Mouse (Mus musculus) embryonic facial prominence, embryonic 10.5 days (tissue): Measurements from ENCODE around the gene Ipmk. TPM values are rescaled to one million over a fixed set of nuclear protein-coding genes. Genes with fewer than 3 reads are reported as not detected.

Source experiments
- DNase-seq: peaks from one replicate; pipeline ENCODE4 v3.0.0-alpha.2; 2017; ENCODE audit warnings: low spot score
- H3K27ac ChIP-seq: fragments of 300-500 bp; sonication (generic); replicated peaks from 2 replicates; pipeline ENCODE4 v1.5.1; 2016; ENCODE audit warnings: mild to moderate bottlenecking
- H3K27me3 ChIP-seq: fragments of 300-500 bp; sonication (generic); replicated peaks from 2 replicates; pipeline ENCODE4 v1.6.1; 2016; ENCODE audit warnings: low read depth, mild to moderate bottlenecking; ENCODE audit not compliant: poor library complexity, severe bottlenecking
- H3K36me3 ChIP-seq: fragments of 300-500 bp; sonication (generic); replicated peaks from 2 replicates; pipeline ENCODE4 v1.6.1; 2016; ENCODE audit warnings: mild to moderate bottlenecking, moderate library complexity
- H3K4me1 ChIP-seq: fragments of 300-500 bp; sonication (generic); 2 replicates; pipeline ENCODE4 v1.6.1; 2016
- H3K4me3 ChIP-seq: fragments of 300-500 bp; sonication (generic); 2 replicates; pipeline ENCODE4 v1.5.1; 2016; ENCODE audit warnings: mild to moderate bottlenecking, moderate library complexity
- H3K9me3 ChIP-seq: fragments of 300-500 bp; sonication (generic); 2 replicates; pipeline ENCODE4 v1.6.1; 2016; ENCODE audit warnings: mild to moderate bottlenecking
- WGBS: fragments of 180-500 bp; shearing (Covaris S2); methylation state at CpG from one replicate; pipeline ENCODE4 v1.1.7; 2016; 5-methylcytosine and 5-hydroxymethylcytosine counted together
- polyA plus RNA-seq: library from polyadenylated mRNA; unstranded; fragments of >200 nt; fragmentation: Nextera tagmentation; extraction: Ambion mirVana; gene quantifications from 2 replicates; pipeline ENCODE4 v1.2.1, GENCODE M21; 2016

The Ipmk gene
- polyA plus RNA-seq, 1 experiment from 2014 or later: 16.9 TPM

GRCm38 (mm10) chr10:71464417-71464816, 116.9 kb downstream of the Ipmk start:
- Histone ChIP-seq H3K27me3 (no peaks in the 10 kb centered on the region), H3K27ac (no peak overlapping the region), H3K36me3 (no peaks in the 10 kb centered on the region), H3K9me3 (no peaks in the 10 kb centered on the region), H3K4me3 (no peak overlapping the region), H3K4me1 (no peaks in the 10 kb centered on the region)
- DNase-seq: no peak
- WGBS: 96% methylated on average over 6 of the region's 6 CpGs

DNA sequence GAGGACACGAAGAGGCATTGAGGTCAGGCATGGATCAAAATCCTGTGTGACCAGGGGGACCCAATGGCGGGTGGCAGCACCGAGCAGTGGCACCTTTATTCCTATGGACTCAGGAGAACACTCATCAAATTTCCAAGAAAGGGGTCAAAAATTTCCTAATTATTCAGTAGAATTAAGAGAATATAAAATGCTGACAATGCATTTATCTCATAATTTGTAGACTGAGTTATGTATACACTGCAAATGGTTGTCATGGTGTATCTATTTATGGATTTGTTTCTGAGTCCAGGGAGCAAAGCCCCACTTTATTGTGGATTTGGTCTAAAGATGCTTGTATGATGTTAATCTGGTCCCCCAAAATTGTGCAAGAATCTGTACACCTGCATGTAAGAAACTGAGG, 120.8 kb downstream of the Ipmk start:
- no peak for DNase-seq
- no peaks in the 10 kb centered on the region for H3K4me1 ChIP-seq
- no peaks in the 10 kb centered on the region for H3K36me3 ChIP-seq
- no peak overlapping the region for H3K4me3 ChIP-seq
- 86% methylated on average over 3 of the region's 3 CpGs for WGBS
- H3K27me3 ChIP-seq: no peaks in the 10 kb centered on the region
- no peak overlapping the region for H3K27ac ChIP-seq
- H3K9me3 ChIP-seq: no peaks in the 10 kb centered on the region

DNA sequence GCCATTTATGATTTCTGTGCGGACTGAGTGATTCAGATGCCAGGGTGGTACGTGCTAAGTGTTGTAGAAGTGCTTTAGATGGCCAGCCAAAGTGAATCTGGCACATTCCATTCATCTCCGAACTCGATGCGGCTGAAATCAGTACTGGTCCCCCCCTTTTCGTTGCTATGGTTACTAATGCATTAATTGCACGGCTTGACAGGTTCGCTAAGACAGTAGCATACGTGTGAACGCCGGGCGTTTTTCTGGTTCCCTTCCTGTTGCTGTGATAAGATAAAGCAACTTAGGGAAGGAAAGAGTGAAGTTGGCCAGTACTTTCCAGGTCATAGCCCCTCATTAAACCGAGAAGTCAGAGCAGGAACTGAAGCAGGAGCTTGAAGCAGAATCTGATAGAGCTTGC, 122.2 kb downstream of the Ipmk start:
- H3K27ac ChIP-seq: no peak overlapping the region
- H3K27me3 ChIP-seq: no peaks in the 10 kb centered on the region
- 79% methylated on average over 13 of the region's 13 CpGs for WGBS
- H3K36me3 ChIP-seq: no peaks in the 10 kb centered on the region
- no peak for DNase-seq
- H3K9me3 ChIP-seq: no peaks in the 10 kb centered on the region
- no peaks in the 10 kb centered on the region for H3K4me1 ChIP-seq
- H3K4me3 ChIP-seq: no peak overlapping the region

DNA sequence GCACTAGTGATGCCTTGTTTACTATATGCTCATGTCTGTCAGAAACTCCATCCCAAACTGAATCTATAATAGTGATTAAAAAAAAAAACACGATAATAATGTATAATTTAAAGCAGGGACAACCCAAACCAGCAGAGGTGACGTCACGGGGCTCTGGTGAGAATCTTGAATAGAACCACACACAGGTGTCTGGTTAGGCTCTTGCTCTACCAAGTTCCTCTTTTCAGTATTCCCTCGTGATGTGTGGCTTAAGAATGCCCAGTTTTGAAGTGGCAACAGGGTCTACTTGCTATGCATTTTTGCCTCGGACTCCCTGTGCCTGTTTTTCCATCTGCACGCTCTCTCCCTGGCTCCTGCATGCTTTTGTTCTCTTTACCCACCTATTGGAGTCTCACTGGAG, 124.5 kb downstream of the Ipmk start:
- 90% methylated on average over 6 of the region's 6 CpGs for WGBS
- Histone ChIP-seq H3K27ac (no peak overlapping the region), H3K27me3 (no peaks in the 10 kb centered on the region), H3K4me3 (no peak overlapping the region), H3K36me3 (no peaks in the 10 kb centered on the region), H3K9me3 (no peaks in the 10 kb centered on the region), H3K4me1 (no peaks in the 10 kb centered on the region)
- no peak for DNase-seq

GRCm38 (mm10) chr10:71473590-71473989, 126.0 kb downstream of the Ipmk start:
- no peaks in the 10 kb centered on the region for H3K9me3 ChIP-seq
- no peak for DNase-seq
- H3K27me3 ChIP-seq: no peaks in the 10 kb centered on the region
- H3K27ac ChIP-seq: no peak overlapping the region
- H3K4me3 ChIP-seq: no peak overlapping the region
- no peaks in the 10 kb centered on the region for H3K36me3 ChIP-seq
- H3K4me1 ChIP-seq: no peaks in the 10 kb centered on the region
- WGBS: 85% methylated on average over 13 of the region's 13 CpGs

- Histone ChIP-seq H3K27me3 (no peaks in the 10 kb centered on the region), H3K9me3 (no peaks in the 10 kb centered on the region), H3K4me1 (no peaks in the 10 kb centered on the region), H3K27ac (no peak overlapping the region), H3K4me3 (no peak overlapping the region), H3K36me3 (no peaks in the 10 kb centered on the region)
- 82% methylated on average over 8 of the region's 8 CpGs for WGBS
- no peak for DNase-seq
Observed at GRCm38 (mm10) chr10:71476471-71477080, 129.0 kb downstream of the Ipmk start.

DNA sequence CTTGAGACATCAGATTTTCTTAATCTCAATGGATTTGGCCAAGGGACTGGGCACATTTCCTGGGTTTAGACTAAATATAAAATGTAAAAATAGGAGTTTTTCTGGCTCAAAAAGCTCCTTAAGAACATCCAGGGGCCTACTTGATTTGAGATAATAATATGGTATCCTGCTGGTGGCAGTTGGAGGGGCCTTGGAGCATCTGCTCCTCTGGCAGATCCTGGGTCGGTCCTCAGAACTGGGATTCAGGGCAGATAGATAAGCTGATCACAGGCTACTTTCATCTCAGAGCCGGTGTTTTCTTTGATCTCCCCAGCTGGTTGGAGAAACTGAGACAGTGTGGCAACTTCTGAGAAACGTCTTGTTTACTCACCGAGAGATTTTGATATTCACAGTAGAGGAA, 129.6 kb downstream of the Ipmk start:
- Histone ChIP-seq H3K27ac (no peak overlapping the region), H3K27me3 (no peaks in the 10 kb centered on the region), H3K9me3 (no peaks in the 10 kb centered on the region), H3K4me1 (no peaks in the 10 kb centered on the region), H3K4me3 (no peak overlapping the region), H3K36me3 (no peaks in the 10 kb centered on the region)
- DNase-seq: no peak
- 75% methylated on average over 4 of the region's 4 CpGs for WGBS

- Histone ChIP-seq H3K4me3 (no peak overlapping the region), H3K27me3 (no peaks in the 10 kb centered on the region), H3K27ac (no peak overlapping the region), H3K9me3 (no peaks in the 10 kb centered on the region), H3K4me1 (no peaks in the 10 kb centered on the region), H3K36me3 (no peaks in the 10 kb centered on the region)
- DNase-seq: peak; percentile 83
- 10% methylated on average over 8 of the region's 8 CpGs for WGBS
Observed at GRCm38 (mm10) chr10:71479700-71480325, 132.2 kb downstream of the Ipmk start.

Other genes with a start within 250 kb of the Ipmk start
- gene Bicc1, start 188.1 kb upstream of the Ipmk start, polyA plus RNA-seq: 4.2 and 5.2 TPM in 2 replicates
- 87.8 and 88.0 TPM in 2 replicates for gene Tfam, start 109.5 kb upstream of the Ipmk start, polyA plus RNA-seq
- 101 and 107 TPM in 2 replicates for gene Ube2d1, start 62.5 kb upstream of the Ipmk start, polyA plus RNA-seq
- 115 and 130 TPM in 2 replicates for gene Cisd1, start 2.8 kb upstream of the Ipmk start, polyA plus RNA-seq